Mouse (Mus musculus): ENCODE data around the gene Ccdc47. TPM values are rescaled to one million over a fixed set of nuclear protein-coding genes. Genes with fewer than 3 reads are reported as not detected.

Gene Ccdc47
- 9.6 and 9.7 TPM in 2 replicates for polyA plus RNA-seq (2012; rRNA removed)

DNA sequence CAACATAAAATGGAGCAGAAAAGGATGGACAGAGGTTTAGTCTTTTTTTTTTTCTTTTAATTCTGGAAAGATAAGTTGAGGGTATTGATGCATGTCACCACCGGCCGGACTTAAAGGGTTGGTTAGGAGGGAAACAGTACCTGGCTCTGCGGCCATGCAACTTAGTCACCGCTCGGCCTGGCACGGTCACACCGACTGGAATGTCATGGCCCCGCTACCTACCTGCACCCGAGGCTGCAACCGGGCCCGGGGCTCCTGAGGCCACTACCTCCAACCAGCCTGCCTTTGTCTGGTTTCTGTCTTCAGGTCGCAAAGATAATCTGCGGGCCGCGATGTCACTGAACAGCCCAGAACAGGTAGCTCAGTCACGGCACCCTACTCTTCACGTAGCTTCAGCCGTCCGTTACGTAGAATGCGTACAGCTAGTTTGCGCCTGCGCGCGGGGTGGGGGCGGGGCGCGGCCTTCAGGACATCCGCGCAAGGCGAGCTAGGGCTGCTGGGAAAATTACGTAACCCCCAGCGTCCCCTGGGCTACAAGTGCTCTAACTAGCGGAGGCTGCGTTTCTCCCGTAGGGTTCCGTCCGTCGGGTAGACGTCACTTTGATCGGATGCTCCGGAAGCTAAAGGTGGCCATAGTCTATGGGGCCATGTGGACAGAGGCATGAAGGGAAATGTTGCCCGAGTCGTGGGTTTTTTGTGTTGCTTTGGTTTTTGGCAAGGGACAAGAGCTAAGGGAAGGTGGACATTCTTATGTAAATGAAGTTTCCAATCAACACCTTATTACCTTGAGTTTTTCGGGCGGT, at the start of gene Ccdc47:
Ccdc47 (minus strand) TSS at position 418 of the 803 bp plus-strand sequence.

DNA sequence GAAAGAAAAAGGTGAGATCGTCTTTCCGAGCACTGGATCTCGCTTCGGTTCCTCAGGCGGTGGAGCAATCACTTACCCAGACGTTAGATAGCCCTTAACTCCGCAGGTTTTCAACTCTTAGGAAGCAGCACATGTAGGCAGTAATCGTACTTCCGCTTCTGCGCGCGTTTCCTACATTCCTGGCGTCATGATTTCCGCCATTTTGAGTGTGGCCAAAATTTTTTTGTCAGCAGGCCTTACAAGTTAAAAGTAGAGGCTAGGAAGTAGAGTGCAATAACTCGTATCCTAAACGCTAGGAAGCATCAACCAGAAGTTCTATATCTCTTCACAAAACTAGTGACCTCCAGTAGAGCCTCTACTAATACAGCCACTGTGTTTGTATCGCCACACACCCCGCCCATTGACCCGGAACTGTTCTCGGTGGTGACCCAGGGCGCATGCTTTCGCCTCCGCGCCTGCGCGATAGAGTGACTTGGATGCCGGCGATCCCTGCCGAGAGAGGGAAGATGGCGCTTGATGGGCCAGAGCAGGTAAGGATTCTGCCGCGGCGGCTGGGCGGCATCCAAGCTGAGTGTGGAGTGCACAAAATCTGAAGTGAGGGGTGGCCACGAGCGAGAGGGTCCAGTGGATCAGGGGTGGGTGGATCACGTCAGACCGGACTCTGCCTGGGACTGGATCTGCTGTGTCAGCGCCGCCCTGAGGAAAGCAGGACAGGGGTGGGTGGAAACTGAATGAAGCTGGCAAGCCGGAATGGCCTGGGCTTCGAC, 39.7 kb upstream of the Ccdc47 start, which contains the start of the genes Ftsj3 and Psmc5:
Ftsj3 (minus strand) TSS at position 395 of the 767 bp plus-strand sequence.
Psmc5 (plus strand) TSS at position 470 of the 767 bp plus-strand sequence.

DNA sequence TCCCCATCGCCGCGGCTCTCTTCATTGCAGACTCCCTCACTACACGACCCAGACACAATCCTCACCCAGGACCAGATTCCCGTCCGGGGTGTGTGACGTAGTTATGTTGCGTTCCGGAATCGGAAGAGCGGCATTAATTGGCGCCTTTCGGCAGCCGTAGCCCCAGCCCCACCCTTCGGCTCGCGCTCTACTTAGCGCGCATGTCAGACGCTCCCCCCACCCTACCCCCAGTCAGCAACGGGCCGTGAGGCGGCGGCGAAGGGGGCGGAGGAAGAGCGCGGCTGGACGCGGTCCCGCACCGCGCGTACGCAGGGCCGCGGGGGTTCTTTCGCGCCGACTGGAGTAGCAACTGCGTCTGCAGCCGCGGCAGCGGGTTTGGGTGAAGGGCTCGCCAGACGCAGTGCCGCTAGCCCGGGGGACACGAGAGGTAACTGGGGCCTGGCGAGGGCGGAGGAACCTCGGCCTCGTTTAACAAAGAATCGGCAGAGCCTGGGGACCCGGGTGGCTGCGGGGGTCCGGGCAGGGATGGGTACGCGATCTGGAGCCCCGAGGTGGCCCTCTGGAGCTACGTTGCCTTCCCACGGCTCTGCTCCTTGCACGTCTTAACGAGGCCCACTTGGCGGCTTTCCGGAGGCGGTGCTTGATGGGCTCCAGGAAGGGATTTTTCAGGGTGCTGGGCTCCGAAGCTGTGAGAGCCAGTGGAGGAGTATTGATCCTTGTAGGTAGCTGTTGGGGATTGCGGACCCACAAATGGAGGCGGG, 766 bp upstream of the Ccdc47 start, which contains the start of gene Ddx42:
Ddx42 (plus strand) TSS at position 197 of the 761 bp plus-strand sequence.

DNA sequence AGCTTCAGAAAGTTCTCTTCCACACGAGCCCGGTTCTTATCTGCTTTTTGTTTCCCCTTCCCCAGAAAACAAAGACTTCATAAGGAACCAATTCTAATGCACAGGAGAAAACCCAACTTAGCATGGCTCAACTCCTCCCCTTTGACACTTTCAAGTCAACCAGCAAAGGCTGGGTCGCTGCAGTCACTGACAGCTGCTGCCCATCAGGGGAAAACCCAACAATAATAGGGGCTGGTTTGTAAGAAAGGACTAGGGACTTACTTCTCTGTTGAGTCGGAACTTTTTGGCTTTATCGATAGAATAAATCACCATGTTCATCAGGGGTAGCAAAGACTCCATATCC, 14.1 kb downstream of the Ccdc47 start, which contains the start of gene Strada:
Strada (minus strand) TSS at position 46 of the 343 bp plus-strand sequence.

DNA sequence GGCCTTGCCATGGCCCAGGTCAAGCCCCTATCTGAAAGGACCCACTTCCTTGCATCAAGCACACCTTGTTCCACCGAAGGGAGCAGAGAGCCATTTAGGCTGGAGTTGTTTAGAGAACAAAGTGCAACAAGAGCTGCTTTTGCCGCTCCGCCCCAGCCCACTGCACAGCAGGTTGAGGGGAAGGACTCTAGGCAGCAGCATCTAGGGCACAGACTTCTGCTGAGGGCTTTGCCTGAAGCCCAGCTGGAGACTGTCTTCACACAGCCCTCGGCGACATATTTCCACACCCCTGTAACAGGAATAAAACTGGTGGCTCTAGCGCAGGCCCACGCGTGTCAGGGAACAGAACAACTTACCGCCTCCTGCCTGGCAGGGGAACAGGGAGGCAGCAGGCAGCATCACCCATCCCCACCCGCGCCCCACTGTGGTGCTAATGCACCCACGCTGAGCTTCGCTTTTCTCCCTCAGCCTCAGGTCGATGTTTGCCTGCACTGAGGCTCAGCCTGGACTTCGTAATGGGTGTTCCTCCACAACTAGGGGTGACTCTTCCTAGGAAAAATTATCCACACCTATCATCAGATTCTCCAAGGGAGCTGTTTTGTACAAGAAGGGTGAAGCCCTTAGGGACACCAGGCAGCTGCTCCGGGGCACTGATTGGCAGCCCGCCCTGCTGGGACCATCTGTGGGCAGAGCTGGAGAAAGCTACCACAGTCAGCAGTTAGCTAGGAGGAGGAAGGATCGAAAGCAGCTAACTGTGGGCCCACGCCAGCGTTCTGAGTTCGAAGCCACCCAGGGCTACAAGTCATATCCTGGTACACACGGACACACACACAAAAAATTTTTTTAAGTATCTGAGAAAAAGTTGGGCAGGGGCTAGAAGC, 55.1 kb downstream of the Ccdc47 start, which contains the start of the genes Gm10840 and Limd2:
Gm10840 (plus strand) TSS at position 10 of the 881 bp plus-strand sequence.
Limd2 (minus strand) TSS at position 20 of the 881 bp plus-strand sequence.

Other genes starting within 250 kb of the Ccdc47 start
- 33.7 and 33.9 TPM in 2 replicates for gene Ace, start 248.4 kb downstream of the Ccdc47 start, polyA plus RNA-seq (2012; rRNA removed)
- gene Ace3, start 221.7 kb downstream of the Ccdc47 start, polyA plus RNA-seq (2012; rRNA removed), result not detected in 2 replicates
- gene Kcnh6, start 208.2 kb downstream of the Ccdc47 start, polyA plus RNA-seq (2012; rRNA removed), result 0.41 and 0.78 TPM in 2 replicates
- gene Dcaf7, start 179.5 kb downstream of the Ccdc47 start, polyA plus RNA-seq (2012; rRNA removed), result 50.3 and 50.4 TPM in 2 replicates
- gene Taco1, start 150.3 kb downstream of the Ccdc47 start, polyA plus RNA-seq (2012; rRNA removed), result 13.4 and 14.6 TPM in 2 replicates
- gene Map3k3, start 131.7 kb downstream of the Ccdc47 start, polyA plus RNA-seq (2012; rRNA removed), result 51.7 and 55.4 TPM in 2 replicates
- gene Gm10840, start 55.5 kb downstream of the Ccdc47 start, polyA plus RNA-seq (2012; rRNA removed), result not detected in 2 replicates
- 26.1 and 32.1 TPM in 2 replicates for gene Limd2, start 55.5 kb downstream of the Ccdc47 start, polyA plus RNA-seq (2012; rRNA removed)
- gene Strada, start 14.2 kb downstream of the Ccdc47 start, polyA plus RNA-seq (2012; rRNA removed), result 24.5 and 35.7 TPM in 2 replicates
- gene Ddx42, start 582 bp upstream of the Ccdc47 start, polyA plus RNA-seq (2012; rRNA removed), result 10.6 and 14.3 TPM in 2 replicates
- gene Ftsj3, start 39.7 kb upstream of the Ccdc47 start, polyA plus RNA-seq (2012; rRNA removed), result 21.0 and 22.2 TPM in 2 replicates
- 26.6 and 33.6 TPM in 2 replicates for gene Psmc5, start 39.8 kb upstream of the Ccdc47 start, polyA plus RNA-seq (2012; rRNA removed)
- gene Smarcd2, start 56.6 kb upstream of the Ccdc47 start, polyA plus RNA-seq (2012; rRNA removed), result 116 and 149 TPM in 2 replicates
- gene Tcam1, start 60.3 kb upstream of the Ccdc47 start, polyA plus RNA-seq (2012; rRNA removed), result 0.24 and 0.45 TPM in 2 replicates
- gene Gh, start 85.5 kb upstream of the Ccdc47 start, polyA plus RNA-seq (2012; rRNA removed), result not detected in 2 replicates
- gene Cd79b, start 98.4 kb upstream of the Ccdc47 start, polyA plus RNA-seq (2012; rRNA removed), result 1.6 and 1.9 TPM in 2 replicates
- 0.17 and 0.24 TPM in 2 replicates for gene Scn4a, start 136.9 kb upstream of the Ccdc47 start, polyA plus RNA-seq (2012; rRNA removed)
- gene Prr29, start 149.1 kb upstream of the Ccdc47 start, polyA plus RNA-seq (2012; rRNA removed), result 55.9 and 61.8 TPM in 2 replicates
- 21.6 and 26.7 TPM in 2 replicates for gene Icam2, start 171.7 kb upstream of the Ccdc47 start, polyA plus RNA-seq (2012; rRNA removed)